Mouse (Mus musculus): ENCODE measurements around the gene Lmbr1l. TPM values are rescaled to one million over a fixed set of nuclear protein-coding genes. Genes with fewer than 3 reads are reported as not detected.

Gene Lmbr1l
- total RNA-seq, 1 experiment from 2014 or later, result 30.5 TPM

DNA sequence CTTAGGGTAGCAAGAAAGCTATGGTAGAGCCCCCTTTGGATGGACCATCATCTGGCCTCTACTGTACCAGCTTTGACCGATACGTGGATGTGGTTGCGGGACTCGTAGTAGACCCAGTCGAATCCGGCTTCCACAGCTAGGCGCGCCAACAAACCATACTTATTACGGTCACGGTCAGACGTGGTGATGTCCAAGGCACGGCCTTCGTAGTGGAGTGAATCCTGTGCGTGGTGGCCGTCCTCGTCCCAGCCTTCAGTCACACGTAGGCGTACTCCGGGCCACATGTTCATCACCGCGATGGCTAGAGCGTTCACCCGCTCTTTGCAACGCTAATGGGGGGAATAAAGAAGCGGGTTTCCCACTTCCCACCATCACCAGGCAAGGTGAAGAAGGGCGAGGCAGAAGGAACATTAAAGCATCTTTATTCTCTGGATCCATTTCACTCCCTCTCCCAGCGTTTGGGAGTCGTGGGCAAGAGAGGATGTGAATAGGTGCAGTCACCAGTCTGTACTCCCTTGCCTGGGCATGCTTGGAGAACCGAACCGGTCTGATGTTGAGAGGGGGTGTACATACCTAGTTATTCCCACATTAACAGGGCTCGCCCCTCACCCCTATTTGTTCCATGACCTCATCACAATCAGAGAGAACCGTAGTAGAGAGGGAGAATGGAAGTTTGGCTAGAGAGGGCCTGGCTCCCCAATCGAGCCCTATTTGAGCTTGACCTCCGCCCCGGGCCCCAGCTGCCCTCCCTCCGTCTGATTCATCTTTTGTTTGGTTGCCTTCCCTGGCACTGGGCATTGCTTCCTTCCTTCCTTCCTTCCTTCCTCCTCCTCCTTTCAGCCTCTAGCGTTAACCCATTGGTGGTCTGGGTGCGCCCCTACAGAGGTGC, 23.0 kb downstream of the Lmbr1l start:
- DNase-seq, result peak; percentile 29

DNA sequence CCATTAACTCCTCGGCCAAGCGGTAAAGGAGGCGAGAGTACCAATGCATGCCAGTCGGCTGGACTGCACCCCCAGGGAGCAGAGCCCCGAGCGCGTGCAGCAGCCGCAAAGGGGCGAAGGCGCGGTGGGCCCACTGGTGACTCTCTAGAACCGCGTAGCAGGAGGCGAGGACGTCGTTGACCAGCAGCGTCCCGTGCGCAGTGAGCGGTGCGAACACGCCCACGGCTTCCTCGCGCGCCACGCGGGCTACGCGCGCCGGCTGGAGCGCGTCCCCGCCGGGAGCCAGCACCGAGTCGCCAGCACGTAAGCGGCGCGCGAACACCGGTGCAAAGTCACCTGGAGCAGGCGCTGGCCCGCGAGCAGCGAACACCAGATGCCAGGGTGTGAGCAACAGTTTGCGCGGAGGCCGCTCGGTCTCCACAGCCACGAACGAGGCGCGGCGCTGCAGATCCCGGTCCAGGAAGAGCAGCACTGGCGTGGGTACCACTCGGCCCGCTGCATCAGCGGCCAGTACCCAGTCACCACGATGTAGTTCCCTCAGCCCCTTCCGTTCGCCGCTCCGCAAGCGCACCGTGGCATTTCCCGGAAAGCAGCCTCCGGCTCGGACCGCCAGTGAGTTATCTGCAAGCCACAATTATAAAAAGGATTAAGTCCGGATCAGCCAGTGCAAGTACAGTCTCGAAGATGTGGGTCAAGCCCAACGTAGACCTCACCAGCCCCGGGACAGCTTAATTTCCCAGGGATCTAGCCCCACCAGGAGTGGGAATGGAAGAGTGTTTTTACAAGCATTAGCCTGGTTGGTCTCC, 23.9 kb downstream of the Lmbr1l start, which contains the start of gene Rhebl1:
Rhebl1 (minus strand) TSS at position 601 of the 806 bp plus-strand sequence.
- peak; percentile 63 for DNase-seq

DNA sequence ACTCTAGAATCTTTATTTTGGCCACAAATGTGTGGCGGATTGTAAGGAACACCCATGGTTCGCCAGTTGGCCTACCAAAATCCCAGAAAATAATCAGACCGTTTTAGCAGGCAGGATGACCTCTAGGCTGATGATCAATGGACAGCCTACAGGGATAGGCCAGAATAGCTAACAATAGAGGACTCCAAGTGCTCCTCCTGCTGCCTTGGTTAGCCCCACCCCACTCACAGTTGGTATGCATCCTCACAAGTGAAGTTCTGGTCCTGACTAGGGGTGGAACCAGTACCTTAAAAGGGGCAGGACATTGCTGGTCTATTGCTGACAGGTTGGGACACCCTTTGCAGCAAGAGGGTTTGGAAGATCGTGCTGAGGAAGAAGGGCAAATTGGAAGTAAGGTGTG, 25.0 kb downstream of the Lmbr1l start:
- no peak for DNase-seq

DNA sequence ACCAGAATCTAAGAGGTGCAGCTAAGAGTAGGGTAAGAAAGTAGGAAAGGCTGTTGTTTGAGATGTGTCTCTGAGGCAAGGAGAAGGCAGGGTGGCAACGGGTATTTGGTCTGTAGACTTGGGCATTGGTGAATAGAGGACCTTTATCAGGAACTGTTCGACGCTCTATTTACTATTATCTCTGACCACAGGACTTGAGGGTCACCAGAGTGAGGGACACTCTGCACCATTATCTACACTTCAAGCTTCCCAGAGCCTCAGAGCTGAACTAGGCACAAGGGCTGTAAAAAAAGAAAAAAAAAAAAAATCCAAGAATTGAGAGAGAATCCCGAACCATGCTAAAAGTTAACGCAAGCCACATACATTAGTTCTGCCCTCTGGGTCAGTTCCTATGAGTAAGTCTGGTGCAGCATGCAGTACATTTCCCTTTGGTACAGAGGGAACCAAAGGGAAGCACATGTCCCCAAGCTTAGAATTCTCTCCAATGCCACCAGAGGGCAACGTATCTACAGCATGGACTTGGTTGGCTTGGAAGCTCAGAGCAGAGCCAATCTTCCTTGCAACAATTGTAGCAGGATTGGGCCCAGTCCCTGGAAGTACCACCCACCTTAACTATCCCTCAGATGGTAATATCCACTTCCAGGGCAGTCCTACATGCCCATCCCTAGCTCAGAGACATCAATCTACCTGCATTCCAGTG, 26.0 kb downstream of the Lmbr1l start:
- DNase-seq, result peak; percentile 36

DNA sequence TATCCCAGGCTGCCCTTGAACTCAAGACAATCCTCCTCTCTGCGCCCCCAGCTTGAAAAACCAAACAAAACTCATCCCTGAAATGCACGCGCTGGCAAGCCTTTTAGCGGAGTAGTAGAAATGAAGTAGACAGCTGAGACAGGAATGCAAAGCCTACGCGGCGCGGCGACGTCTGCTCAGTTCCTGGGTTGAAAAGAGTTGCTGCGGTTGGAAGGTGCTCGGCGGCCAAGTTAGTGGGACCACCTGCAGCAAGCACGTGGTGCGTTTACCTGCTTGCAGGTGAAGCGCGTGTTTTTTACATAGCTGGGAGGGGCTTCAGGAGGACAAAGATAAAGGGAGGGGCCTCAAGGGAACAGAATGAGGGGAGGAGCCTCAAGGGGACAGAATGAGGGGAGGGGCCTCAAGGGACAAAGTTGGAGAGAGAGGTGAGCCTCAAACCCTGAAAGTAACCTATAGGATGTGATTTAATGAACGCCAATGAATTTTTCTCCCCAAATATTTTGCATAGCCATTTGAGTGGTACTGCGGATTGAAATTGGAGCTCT, 26.8 kb downstream of the Lmbr1l start:
- no peak for DNase-seq

DNA sequence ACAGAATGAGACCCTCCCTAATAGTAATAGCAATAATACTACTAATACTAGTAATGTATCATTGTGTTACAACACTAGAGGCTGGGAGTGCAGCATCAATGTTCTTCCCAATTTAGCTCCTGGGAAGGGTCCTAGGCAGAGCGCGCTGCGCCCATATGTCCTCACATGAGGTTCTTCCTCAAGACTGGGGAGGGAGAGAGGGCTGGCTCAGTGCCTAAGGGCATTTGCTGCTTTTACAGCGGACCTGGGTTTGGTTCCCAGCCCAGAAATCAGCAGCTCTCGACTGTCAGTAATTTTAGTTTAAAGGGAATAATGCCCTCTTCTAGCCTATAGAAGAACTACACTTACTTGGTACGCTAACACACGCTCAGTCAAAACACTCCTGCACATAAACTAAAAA, 30.5 kb downstream of the Lmbr1l start:
- no peak for DNase-seq

DNA sequence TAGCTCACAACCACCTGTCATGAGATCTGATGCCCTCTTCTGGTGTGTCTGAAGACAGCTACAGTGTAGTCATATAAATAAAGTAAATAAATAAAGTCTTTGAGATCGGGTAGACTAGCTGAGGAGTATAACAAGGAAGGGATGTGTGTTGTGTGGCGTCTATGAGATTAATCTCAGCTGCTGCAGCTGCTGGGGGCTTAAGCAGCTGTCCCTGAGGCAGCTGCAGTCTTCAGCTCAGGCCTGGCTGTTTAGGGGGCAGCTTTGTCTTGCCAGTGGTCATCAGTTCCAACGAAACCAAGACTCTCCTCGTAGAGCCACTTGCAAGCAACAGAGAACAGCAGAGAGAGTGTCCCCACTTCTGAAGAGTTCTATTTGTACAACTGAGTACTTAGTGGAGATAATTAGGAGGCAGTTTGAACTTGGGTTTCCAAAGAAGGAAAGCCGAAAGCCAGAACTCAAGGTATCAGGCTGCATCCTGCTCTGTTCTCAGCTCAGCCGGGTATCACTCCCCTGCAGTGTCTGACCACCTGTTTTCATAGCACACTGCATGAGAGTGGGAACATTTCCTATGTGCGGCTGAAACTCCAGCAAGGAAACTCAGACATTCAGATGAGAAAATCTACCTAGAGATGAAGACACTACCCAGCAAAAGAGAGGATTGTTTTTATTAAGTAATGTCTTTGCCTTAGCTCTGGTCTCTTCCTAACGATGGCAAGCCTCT, 31.2 kb downstream of the Lmbr1l start:
- no peak for DNase-seq

DNA sequence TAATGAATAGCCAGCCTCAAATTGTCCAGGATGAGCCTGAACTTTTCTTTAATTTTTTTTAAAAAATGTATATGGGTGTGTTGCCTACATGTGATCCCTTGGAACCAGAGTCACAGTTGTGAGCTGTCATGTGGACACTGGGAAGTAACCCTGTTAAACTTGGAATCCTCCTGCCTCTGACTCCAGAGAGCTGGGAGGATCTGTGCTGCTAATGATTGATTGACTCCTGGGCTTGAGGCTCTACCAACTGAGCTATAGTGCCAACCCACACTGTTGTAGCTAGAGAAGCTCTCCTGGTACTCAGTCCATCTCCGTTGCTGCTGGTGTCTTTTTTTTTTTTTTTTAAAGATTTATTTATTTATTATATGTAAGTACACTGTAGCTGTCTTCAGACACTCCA, 33.9 kb downstream of the Lmbr1l start:
- DNase-seq, result no peak

DNA sequence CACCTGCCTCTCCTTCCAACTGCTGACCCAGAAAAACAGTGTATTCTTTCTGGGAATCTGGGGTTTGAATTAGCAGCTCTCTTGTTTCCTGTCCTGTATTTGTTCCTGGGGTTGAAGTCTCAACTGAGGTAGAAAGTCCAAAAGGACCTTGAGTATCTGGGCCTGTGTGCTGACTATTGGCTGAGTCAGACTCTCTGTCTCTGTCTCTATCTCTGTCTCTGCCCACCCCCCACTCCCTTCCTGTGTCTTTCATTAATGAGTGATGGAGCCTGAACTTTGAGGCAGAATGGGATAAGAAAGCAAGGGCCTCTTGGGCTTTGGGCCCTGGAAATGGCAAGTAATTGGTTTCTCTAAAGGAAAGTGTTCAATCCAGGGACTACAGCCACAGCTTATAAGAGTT, 34.4 kb downstream of the Lmbr1l start:
- DNase-seq, result no peak

DNA sequence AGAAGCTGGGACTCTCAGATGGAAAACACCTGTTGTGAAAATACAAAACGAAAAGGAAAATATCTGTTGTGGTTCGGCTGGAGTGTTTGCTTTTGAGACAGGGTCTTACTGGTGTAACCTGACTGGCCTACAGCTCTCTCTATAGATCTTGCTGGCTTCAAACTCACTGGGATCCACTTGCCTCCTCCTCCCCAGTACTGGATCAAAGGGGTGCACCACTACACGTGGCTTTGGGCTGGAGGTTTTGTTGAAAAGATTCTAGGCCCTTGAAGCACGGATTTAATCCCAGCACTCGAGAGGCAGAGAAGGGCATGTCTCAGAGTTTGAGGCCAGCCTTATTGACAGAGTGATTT, 36.4 kb downstream of the Lmbr1l start:
- DNase-seq, result no peak

DNA sequence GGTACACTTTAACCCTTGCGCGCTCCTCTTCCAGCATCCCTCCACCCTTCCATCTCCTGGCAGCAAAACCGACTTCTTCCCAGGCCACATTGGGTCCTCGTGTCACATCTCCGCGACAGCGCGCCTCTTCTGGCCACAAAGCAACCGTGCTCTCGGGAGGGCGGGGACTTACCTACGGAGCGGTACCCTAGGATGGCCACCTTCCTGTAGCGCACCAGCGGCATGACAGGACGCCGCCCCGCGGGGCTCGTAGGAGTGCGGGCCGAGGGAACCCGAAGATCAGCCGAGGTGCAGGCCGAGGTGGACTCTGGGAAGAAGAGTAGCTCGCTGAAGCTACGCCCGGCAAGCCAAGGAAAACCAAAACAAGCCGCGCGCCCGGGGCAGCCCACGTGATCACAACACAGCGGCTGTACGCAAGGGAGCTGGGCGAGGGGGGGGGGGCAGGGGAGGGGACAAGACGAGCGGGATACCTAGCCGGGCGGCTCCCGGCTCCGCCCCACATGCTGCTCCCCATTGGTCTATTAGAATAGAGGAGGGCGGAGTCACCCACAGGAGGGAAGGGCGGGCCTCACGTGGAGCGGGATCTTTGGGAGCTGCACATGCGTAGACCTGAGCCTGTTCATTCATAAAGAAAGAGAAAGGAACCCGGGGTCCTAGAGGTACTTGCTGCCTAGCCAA, 36.9 kb downstream of the Lmbr1l start:
- DNase-seq, result peak; percentile 89

DNA sequence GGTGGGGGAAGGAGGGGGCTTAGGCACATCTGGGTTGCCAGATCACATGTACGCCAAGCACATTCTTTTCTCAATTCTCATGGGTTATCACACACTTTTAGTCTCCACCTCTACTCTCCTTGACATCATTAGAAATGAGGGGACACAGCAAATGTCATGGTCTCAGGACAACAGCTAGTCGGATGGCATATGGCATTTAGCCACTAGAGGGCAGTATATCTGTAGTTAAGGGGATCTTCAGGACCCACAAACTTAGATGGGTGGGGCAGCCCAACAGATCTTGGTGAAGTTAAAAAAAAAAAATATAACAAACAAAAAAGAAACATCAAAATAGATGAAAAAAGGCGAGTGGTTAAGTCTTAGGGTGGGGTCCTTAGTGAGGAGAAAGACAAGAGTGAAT, 40.7 kb downstream of the Lmbr1l start:
- DNase-seq, result no peak

DNA sequence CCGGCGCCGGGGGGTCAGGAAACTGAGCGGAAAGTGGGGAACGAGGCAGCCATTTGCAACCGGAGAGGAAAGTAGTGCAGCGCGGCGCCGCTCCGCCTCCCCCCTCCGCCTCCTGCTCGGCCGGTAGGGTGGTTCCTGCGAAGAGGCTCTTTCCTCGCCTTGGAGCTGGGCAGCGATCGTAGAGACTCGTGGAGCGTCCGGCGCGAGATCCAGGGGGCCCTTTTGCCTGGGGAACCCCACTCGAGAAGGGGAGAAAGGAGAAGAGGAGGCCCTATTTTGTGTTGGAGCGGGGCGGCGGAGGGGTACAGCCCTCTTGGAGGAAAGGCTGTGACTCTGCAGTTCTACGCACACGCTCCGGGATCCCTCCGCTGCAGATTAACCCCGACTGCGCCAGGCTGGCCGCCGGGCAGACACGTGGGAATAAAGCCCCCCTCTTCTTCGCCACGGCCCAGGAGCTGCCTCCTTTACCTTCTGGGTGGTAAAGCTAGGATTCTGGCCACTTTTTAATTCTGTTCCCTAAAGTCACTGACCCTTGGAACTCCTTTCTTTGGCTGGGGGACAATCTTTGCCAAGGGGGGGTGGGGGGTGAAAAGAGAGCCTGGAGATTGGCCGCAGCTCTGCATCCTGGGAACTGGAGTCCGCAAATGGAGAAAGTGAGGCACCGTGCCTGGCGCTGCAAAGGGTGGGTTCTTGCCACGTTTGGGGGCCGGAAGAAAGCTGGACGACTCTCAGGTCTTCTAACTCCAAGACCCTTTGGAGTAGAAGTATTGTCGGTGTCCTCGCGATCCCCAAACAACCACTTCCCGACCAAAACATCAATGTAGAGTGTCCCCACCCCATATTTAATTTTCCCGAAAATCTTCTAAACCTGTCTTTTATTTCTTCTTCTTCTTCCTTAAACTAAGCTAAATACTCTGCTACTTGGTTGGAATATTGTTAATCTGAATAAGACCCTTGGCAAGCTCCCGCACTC, 45.8 kb downstream of the Lmbr1l start:
- peak; percentile 87 for DNase-seq

DNA sequence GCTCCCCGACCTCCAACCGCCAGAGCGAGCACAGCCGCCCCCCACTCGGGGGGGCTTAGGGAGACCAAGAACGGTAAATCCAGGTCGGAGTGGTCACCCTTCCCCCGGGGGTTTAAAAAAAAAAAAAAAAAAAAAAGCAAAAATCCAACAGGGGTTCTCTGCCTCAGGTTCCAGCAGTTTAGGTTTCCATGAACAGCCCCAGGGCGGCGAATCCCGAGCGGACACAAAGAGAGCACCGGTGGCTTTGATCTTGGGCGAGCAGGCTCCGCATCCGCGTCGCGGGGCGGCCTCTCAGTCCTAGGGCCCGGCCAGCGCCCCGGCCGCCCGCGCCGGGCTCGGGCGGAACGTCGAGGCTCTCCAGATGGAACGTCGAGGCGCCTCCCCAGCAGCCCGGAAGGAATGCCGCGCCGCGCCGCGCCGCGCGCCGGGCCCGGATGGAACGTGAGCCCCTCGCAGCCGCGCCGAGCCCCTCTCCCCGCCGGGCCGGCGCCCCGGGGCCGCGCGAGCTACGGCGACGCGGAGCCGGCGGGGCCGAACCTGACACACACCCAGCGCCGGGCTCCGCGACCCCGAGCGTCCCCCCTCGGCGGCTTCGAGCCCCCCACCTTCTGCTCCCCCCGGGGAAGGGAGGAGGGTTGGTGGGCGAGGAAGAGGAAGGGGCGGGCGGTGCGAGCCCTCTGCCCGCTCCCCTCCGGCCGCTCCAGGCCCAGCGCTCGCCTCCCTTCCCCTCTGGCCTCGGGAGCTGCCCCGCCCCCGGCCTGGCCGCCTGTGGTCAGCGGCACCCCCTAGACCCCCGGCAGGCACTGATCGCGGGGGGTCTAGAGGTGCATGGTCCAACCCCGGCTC, 46.7 kb downstream of the Lmbr1l start, which contains the start of gene Kmt2d:
Kmt2d (minus strand) TSS at position 135 of the 846 bp plus-strand sequence.
- peak; percentile 42 for DNase-seq

DNA sequence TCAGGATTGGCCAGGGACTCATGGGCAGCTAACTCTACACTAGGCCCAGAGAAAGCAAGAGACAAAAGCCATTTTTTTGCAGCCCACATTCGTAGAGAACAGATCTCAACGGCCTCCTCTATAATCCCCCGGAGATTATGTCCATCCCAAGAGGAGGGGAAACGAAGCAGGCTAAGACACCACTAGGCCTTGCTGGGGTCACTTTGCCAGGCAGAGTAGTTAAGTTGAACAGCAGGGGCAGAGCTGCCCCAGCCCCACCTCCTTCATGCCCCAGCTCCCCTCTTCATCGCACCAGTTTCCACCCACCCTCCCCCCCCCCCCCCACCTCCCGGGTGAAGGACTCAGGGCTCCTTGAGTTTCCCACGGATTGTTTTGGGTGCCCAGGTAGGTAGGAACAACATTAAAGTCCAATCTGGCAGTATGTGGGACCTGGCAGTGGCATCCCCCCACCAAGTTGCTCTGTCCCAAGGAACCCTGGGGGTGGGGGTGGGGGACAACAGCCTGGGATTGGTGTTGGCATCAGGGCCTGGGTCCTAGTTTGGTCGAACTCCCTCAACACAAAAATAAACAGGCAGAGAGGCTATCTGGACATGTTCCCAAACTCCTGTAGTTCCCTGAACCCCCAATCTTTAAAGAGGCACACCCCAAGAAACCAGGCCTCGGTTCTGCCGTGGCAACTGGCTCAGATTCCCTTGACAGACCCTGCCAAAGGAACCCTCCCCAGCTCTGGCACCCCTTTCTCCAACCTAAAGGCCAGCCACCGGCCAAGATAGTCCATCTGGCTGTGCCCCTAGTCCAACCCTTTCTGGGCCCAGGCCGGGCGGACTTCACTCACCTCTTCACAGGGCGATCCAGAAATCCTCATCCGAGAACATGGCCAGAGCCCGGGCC, 47.6 kb downstream of the Lmbr1l start:
- DNase-seq, result peak; percentile 42

DNA sequence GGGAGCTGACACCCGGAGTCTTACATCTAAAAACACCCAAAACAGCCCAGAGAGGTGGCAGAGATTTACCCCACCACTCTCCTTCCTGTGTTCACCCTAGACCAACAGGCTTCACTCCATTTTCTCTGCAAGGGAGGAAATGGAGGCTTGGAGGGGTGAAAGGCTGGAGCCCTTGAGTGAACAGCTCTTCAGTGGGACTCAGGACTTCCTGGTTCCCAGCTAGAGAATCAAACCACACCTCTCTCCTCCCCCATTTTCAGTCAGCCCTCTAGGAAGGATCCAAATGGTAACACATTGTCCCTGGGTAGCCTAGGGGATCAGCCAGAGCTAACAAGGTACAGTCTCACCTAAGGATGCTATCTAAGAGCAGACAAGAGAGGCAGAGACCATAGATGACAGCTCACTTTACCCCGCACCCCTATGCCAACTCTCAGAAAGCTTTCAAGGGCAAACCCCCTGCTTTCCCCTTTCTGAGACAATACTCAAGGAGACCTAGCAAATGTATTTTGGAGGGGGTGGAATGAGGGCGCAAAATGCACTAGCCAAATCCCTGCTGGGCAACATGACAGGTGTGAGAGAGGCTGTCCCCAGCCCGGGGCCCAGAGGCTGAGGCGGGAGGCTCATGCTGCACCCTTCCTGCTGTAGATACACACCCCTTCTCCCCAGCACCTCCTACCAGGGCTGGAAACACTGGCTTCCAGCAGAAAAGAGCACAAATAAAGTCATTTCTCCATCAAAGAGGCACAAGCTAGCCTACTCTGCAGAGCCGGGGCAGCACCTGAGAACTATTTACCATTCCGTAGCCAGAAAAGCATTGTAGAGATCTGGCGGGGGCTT, 48.5 kb downstream of the Lmbr1l start:
- DNase-seq, result no peak
